Mouse (Mus musculus) midbrain, embryonic 16.5 days (tissue): ENCODE measurements around the gene Zfand3. TPM values are rescaled to one million over a fixed set of nuclear protein-coding genes. Genes with fewer than 3 reads are reported as not detected.

Experiments used
- ATAC-seq: fragments of 200-750 bp; cut with Nextera tagmentation; 2 replicates; pipeline ENCODE4 v1.8.0; 2017; ENCODE audit warnings: moderate TSS enrichment
- H3K27ac ChIP-seq: fragments of 300-500 bp; sonication (generic); 2 replicates; pipeline ENCODE4 v1.5.1; 2014; ENCODE audit warnings: mild to moderate bottlenecking, low read length, mixed read lengths
- H3K27me3 ChIP-seq: fragments of 300-500 bp; sonication (generic); 2 replicates; pipeline ENCODE4 v1.6.1; 2014; ENCODE audit warnings: low read depth, low read length, mixed read lengths; ENCODE audit not compliant: control insufficient read depth, insufficient read depth
- H3K36me3 ChIP-seq: fragments of 300-500 bp; sonication (generic); 2 replicates; pipeline ENCODE4 v1.6.1; 2014; ENCODE audit warnings: mild to moderate bottlenecking, low read length, moderate library complexity, mixed read lengths; ENCODE audit not compliant: control insufficient read depth, insufficient read depth
- H3K4me1 ChIP-seq: fragments of 300-500 bp; sonication (generic); 2 replicates; pipeline ENCODE4 v1.6.1; 2014; ENCODE audit warnings: mild to moderate bottlenecking, low read length, mixed read lengths; ENCODE audit not compliant: control insufficient read depth, insufficient read depth
- H3K4me2 ChIP-seq: fragments of 300-500 bp; sonication (generic); 2 replicates; pipeline ENCODE4 v1.6.1; 2014; ENCODE audit warnings: mild to moderate bottlenecking, low read length, mixed read lengths
- H3K4me3 ChIP-seq: fragments of 300-500 bp; sonication (generic); 2 replicates; pipeline ENCODE4 v1.5.1; 2014; ENCODE audit warnings: low read depth, mild to moderate bottlenecking, low read length, moderate library complexity, mixed read lengths
- H3K9ac ChIP-seq: fragments of 300-500 bp; sonication (generic); 2 replicates; pipeline ENCODE4 v1.6.1; 2014; ENCODE audit warnings: low read depth, low read length, mixed read lengths
- H3K9me3 ChIP-seq: fragments of 300-500 bp; sonication (generic); replicated peaks from 2 replicates; pipeline ENCODE4 v1.6.1; 2014; ENCODE audit warnings: mild to moderate bottlenecking, low read length, mixed read lengths; ENCODE audit not compliant: control insufficient read depth, poor library complexity, severe bottlenecking
- WGBS: fragments of 180-500 bp; shearing (Covaris S2); extraction: QIAGEN DNeasy Blood & Tissue Kit; methylation state at CpG from one replicate; pipeline ENCODE4 v1.1.7; 2014; 5-methylcytosine and 5-hydroxymethylcytosine counted together
- polyA plus RNA-seq: library from polyadenylated mRNA; unstranded; fragments of >200 nt; fragmentation: Nextera tagmentation; extraction: Ambion mirVana; gene quantifications from 2 replicates; pipeline ENCODE4 v1.2.1, GENCODE M21; 2015

Gene Zfand3
- polyA plus RNA-seq, 1 experiment from 2014 or later: 48.7 TPM

DNA sequence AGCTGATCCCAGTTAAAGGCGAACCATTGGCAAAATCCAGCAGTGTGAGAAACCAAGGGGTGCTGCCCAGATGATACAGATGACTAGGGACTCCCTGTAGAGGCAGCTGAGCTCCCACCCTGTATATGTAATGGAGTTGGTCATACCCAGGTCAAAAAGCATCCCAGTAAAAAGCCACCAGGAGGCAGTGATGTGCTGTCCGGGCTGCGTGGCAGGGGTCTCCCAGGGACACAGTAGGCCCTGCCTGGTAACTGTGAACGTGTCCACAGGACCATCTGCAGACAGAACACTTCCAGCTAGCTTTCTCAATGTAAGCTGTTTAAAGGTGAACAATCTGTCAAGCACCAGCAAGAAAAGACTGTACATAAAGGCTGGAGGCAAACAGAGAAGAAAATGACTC, 228.2 kb downstream of the Zfand3 start:
- Histone ChIP-seq H3K4me3 (no peak overlapping the region), H3K27ac (no peak overlapping the region), H3K4me1 (peaks cover 22% of the 10 kb centered on the region), H3K9ac (no peak overlapping the region), H3K27me3 (no peaks in the 10 kb centered on the region), H3K9me3 (no peaks in the 10 kb centered on the region), H3K4me2 (no peak overlapping the region), H3K36me3 (no peaks in the 10 kb centered on the region)
- ATAC-seq: no peak
- 32% methylated on average over 4 of the region's 4 CpGs for WGBS

DNA sequence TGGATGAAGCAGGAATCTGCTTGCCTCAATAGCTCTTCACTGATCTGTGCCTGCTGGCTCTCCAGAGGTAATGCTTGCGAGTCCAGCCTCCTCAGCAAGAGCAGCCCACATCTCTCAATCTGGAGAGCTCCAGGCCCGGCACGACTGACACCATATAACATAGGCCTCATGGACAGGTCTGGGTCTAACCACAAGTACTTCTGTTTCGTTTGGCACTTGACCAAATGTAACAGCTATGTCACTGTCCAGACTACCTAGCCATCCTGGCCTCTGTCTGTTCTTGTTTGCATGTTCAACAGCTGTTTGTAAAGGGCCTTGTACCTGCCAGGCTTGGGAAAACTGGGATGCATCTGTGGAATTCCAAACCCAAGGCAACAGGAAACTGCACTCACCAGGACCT, 230.8 kb downstream of the Zfand3 start:
- H3K36me3 ChIP-seq: no peaks in the 10 kb centered on the region
- ATAC-seq: no peak
- 79% methylated on average over 4 of the region's 4 CpGs for whole genome bisulfite sequencing
- H3K27ac ChIP-seq: no peak overlapping the region
- no peaks in the 10 kb centered on the region for H3K9me3 ChIP-seq
- H3K4me1 ChIP-seq: peaks cover 17% of the 10 kb centered on the region
- H3K9ac ChIP-seq: no peak overlapping the region
- H3K4me3 ChIP-seq: no peak overlapping the region
- H3K27me3 ChIP-seq: no peaks in the 10 kb centered on the region
- H3K4me2 ChIP-seq: no peak overlapping the region

DNA sequence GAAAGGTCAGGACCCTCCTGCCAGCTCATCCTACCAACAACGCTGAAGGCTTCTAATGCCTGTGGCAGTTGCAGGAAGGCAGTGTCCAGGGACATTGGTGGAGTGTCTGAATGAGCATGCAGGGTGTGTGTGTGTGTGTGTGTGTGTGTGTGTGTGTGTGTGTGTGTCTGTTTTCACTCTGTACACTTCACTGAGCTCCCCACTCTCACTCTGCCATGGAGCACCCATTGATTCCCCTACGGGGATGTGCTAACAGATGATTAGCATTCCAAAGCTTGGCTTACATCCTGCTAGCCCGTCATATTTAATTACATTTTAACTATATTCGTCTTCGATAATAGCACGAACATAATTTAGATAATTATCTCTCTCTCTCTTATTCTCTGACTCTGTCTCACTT, 232.1 kb downstream of the Zfand3 start:
- H3K4me2 ChIP-seq: no peak overlapping the region
- no peaks in the 10 kb centered on the region for H3K36me3 ChIP-seq
- H3K4me3 ChIP-seq: no peak overlapping the region
- WGBS: 37% methylated on average over 6 of the region's 6 CpGs
- H3K27me3 ChIP-seq: no peaks in the 10 kb centered on the region
- H3K4me1 ChIP-seq: peaks cover 21% of the 10 kb centered on the region
- no peak overlapping the region for H3K9ac ChIP-seq
- H3K9me3 ChIP-seq: no peaks in the 10 kb centered on the region
- peak; percentile 57 for ATAC-seq
- peak overlapping the region; percentile 56 for H3K27ac ChIP-seq

GRCm38 (mm10) chr17:30237600-30237999, 233.1 kb downstream of the Zfand3 start:
- H3K36me3 ChIP-seq: no peaks in the 10 kb centered on the region
- peaks cover 25% of the 10 kb centered on the region for H3K4me1 ChIP-seq
- no peak overlapping the region for H3K27ac ChIP-seq
- no peaks in the 10 kb centered on the region for H3K27me3 ChIP-seq
- 88% methylated on average over 7 of the region's 7 CpGs for WGBS
- H3K4me3 ChIP-seq: no peak overlapping the region
- H3K9ac ChIP-seq: no peak overlapping the region
- no peaks in the 10 kb centered on the region for H3K9me3 ChIP-seq
- no peak overlapping the region for H3K4me2 ChIP-seq
- ATAC-seq: no peak

GRCm38 (mm10) chr17:30239458-30239857, 234.9 kb downstream of the Zfand3 start:
- Histone ChIP-seq H3K27ac (no peak overlapping the region), H3K36me3 (no peaks in the 10 kb centered on the region), H3K9ac (no peak overlapping the region), H3K4me3 (no peak overlapping the region), H3K27me3 (no peaks in the 10 kb centered on the region), H3K9me3 (no peaks in the 10 kb centered on the region), H3K4me2 (no peak overlapping the region), H3K4me1 (peaks cover 22% of the 10 kb centered on the region)
- 82% methylated on average over 5 of the region's 5 CpGs for WGBS
- ATAC-seq: no peak

DNA sequence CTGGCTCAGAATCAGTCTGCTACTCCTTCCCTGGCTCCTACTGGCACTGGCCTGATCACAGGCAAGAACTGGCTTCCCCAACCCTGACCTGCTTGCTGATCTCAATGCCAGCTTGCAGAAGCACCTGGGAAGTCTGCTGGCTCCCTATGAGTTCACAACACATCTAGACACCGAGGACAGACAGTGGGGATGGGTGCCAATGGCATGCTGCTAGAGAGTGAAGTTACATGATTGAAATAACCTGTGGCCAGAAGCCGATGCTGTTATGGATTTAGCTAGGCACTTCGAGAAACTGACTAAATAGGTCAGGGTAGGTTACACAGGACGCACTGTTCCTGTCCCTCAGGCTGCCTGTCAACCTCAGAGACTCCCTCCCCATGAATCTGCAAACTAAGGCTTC, 236.1 kb downstream of the Zfand3 start:
- no peaks in the 10 kb centered on the region for H3K27me3 ChIP-seq
- no peak overlapping the region for H3K4me2 ChIP-seq
- H3K36me3 ChIP-seq: no peaks in the 10 kb centered on the region
- H3K9me3 ChIP-seq: no peaks in the 10 kb centered on the region
- H3K9ac ChIP-seq: no peak overlapping the region
- WGBS: 90% methylated on average over 4 of the region's 4 CpGs
- H3K27ac ChIP-seq: no peak overlapping the region
- peaks cover 32% of the 10 kb centered on the region for H3K4me1 ChIP-seq
- no peak for ATAC-seq
- no peak overlapping the region for H3K4me3 ChIP-seq

DNA sequence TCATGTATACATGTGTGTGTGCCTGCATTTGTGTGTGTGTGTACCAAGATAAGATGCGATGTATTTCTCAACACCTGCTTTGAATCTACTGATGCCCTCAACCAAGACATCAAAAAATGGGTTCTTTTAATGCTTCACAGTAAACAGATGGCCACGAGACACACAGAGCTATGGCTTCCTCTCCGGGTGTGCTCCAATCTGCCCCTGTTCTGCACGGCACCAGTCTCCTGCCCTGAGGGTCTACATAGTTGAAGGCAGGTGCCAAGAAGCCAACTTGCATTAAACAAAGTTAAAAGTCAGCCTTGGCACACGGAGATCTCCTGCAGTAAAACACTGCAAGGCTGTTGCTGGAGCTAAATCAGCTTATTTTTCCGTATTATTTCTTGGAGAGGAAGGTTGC, 236.5 kb downstream of the Zfand3 start:
- Histone ChIP-seq H3K27ac (no peak overlapping the region), H3K4me1 (peaks cover 35% of the 10 kb centered on the region)

GRCm38 (mm10) chr17:30241720-30242322, 237.3 kb downstream of the Zfand3 start:
- 49% methylated on average over 17 of the region's 17 CpGs for WGBS
- Histone ChIP-seq H3K4me3 (no peak overlapping the region), H3K9ac (no peak overlapping the region), H3K9me3 (no peaks in the 10 kb centered on the region), H3K4me1 (peaks cover 34% of the 10 kb centered on the region), H3K27me3 (no peaks in the 10 kb centered on the region), H3K4me2 (no peak overlapping the region), H3K36me3 (no peaks in the 10 kb centered on the region), H3K27ac (no peak overlapping the region)
- ATAC-seq: no peak

More for the DNA sequence above, 236.5 kb downstream of the Zfand3 start:
- 68% methylated on average over 6 of the region's 6 CpGs for WGBS
- no peak overlapping the region for H3K4me3 ChIP-seq
- H3K9ac ChIP-seq: no peak overlapping the region
- no peaks in the 10 kb centered on the region for H3K36me3 ChIP-seq
- ATAC-seq: no peak
- H3K4me2 ChIP-seq: no peak overlapping the region
- H3K9me3 ChIP-seq: no peaks in the 10 kb centered on the region
- no peaks in the 10 kb centered on the region for H3K27me3 ChIP-seq

GRCm38 (mm10) chr17:30242647-30243046, 238.1 kb downstream of the Zfand3 start:
- H3K36me3 ChIP-seq: no peaks in the 10 kb centered on the region

More at GRCm38 (mm10) chr17:30242647-30243046, 238.1 kb downstream of the Zfand3 start:
- H3K4me2 ChIP-seq: no peak overlapping the region
- H3K4me3 ChIP-seq: no peak overlapping the region
- no peaks in the 10 kb centered on the region for H3K9me3 ChIP-seq
- no peak for ATAC-seq
- 95% methylated on average over 4 of the region's 4 CpGs for WGBS
- H3K27ac ChIP-seq: no peak overlapping the region
- H3K4me1 ChIP-seq: peaks cover 32% of the 10 kb centered on the region
- H3K9ac ChIP-seq: no peak overlapping the region
- no peaks in the 10 kb centered on the region for H3K27me3 ChIP-seq
